Mouse (Mus musculus) gastrocnemius, postnatal 4 days (tissue): ENCODE measurements around the gene Mcm3. TPM values are rescaled to one million over a fixed set of nuclear protein-coding genes. Genes with fewer than 3 reads are reported as not detected.
A peak's percentile ranks its signal among the peaks of the same experiment; 100 is the strongest.

Experiments
- DNase-seq, 2 experiments: peaks; one replicate each; pipeline ENCODE4 v3.0.0; 2021 to 2022; ENCODE audit warnings: low spot score in 2 of 2, mixed read lengths in 2 of 2
- long read RNA-seq, 2 experiments: library from polyadenylated mRNA; stranded (forward); transcript quantifications; one replicate each; pipeline ENCODE4 v2.0.0; 2021
- total RNA-seq, 2 experiments: library from RNA; stranded (reverse); gene quantifications; 2 replicates each; pipeline ENCODE4 v1.2.3; 2021

The Mcm3 gene
- 10 to 100 TPM; 36.4 to 37.5 TPM for total RNA-seq
- long read RNA-seq, experiment 1, transcript Mcm3-201 (17 exons, 3,031 nt), result major isoform, 50 of 53 reads
- long read RNA-seq, experiment 1, partial matches to known transcripts, result 2 of 53 reads
- long read RNA-seq, experiment 1, other reads (novel, unspliced or antisense), result 1 of 53 reads
- long read RNA-seq, experiment 2, transcript Mcm3-201 (17 exons, 3,031 nt), result major isoform, 51 of 58 reads
- long read RNA-seq, experiment 2, partial matches to known transcripts, result 3 of 58 reads
- long read RNA-seq, experiment 2, other reads (novel, unspliced or antisense), result 3 of 58 reads

- DNase-seq, result peak; percentile 75 to 88
Measured at GRCm38 (mm10) chr1:20819771-20820605, at the start of gene Mcm3. Gene Mcm3 (minus strand): TSS chr1:20820312.

GRCm38 (mm10) chr1:20868036-20868435, 47.9 kb upstream of the Mcm3 start:
- no peak for DNase-seq

GRCm38 (mm10) chr1:20867241-20867902, 47.3 kb upstream of the Mcm3 start:
- no peak for DNase-seq

- no peak for DNase-seq
Measured at GRCm38 (mm10) chr1:20863452-20864172, 43.5 kb upstream of the Mcm3 start.

GRCm38 (mm10) chr1:20861865-20862264, 41.8 kb upstream of the Mcm3 start:
- no peak for DNase-seq

- DNase-seq, result no peak
Measured at GRCm38 (mm10) chr1:20860775-20861174, 40.7 kb upstream of the Mcm3 start.

GRCm38 (mm10) chr1:20856924-20857902, 37.1 kb upstream of the Mcm3 start:
- DNase-seq, result no peak

GRCm38 (mm10) chr1:20839911-20840310, 19.8 kb upstream of the Mcm3 start:
- no peak for DNase-seq

GRCm38 (mm10) chr1:20836551-20837125, 16.5 kb upstream of the Mcm3 start:
- no peak for DNase-seq

- DNase-seq, result no peak
Measured at GRCm38 (mm10) chr1:20833141-20833511, 13.0 kb upstream of the Mcm3 start.

GRCm38 (mm10) chr1:20832473-20833140, 12.5 kb upstream of the Mcm3 start:
- no peak for DNase-seq

GRCm38 (mm10) chr1:20830546-20830945, 10.4 kb upstream of the Mcm3 start:
- no peak for DNase-seq

GRCm38 (mm10) chr1:20828061-20828460, 7.9 kb upstream of the Mcm3 start:
- DNase-seq, result no peak

GRCm38 (mm10) chr1:20825036-20825435, 4.9 kb upstream of the Mcm3 start:
- no peak for DNase-seq

GRCm38 (mm10) chr1:20823906-20824305, 3.8 kb upstream of the Mcm3 start:
- no peak for DNase-seq

GRCm38 (mm10) chr1:20823471-20823870, 3.4 kb upstream of the Mcm3 start:
- no peak for DNase-seq

GRCm38 (mm10) chr1:20820959-20821358, 847 bp upstream of the Mcm3 start:
- no peak for DNase-seq

GRCm38 (mm10) chr1:20817596-20817995, 2.5 kb downstream of the Mcm3 start:
- no peak for DNase-seq

GRCm38 (mm10) chr1:20817172-20817571, 2.9 kb downstream of the Mcm3 start:
- DNase-seq, result no peak
